Mouse (Mus musculus) layer of hippocampus, postnatal 10 days (tissue): ENCODE data around the gene Rhoq. TPM values are rescaled to one million over a fixed set of nuclear protein-coding genes. Genes with fewer than 3 reads are reported as not detected.

ENCODE experiments used
- DNase-seq, 2 experiments: peaks; one replicate each; pipeline ENCODE4 v3.0.0; 2021; ENCODE audit warnings: low spot score in 2 of 2
- total RNA-seq, 2 experiments: library from RNA; stranded (reverse); gene quantifications; 2 replicates each; pipeline ENCODE4 v1.2.3; 2021

Rhoq gene
- total RNA-seq, 2 experiments from 2014 or later, result 38.6 to 39.4 TPM

GRCm38 (mm10) chr17:86988601-86989184 is 25.8 kb downstream of the Rhoq start:
- no peak for DNase-seq

GRCm38 (mm10) chr17:86991306-86991705 is 28.4 kb downstream of the Rhoq start:
- DNase-seq, result no peak

GRCm38 (mm10) chr17:86997323-86997722 is 34.4 kb downstream of the Rhoq start:
- no peak for DNase-seq

GRCm38 (mm10) chr17:87008950-87009349 is 46.1 kb downstream of the Rhoq start:
- DNase-seq, result no peak

- peak; percentile 60 to 70 for DNase-seq
Observed at GRCm38 (mm10) chr17:87011301-87012019, 48.6 kb downstream of the Rhoq start.

- DNase-seq, result no peak
Observed at GRCm38 (mm10) chr17:87019692-87020091, 56.8 kb downstream of the Rhoq start.

- DNase-seq, result no peak
Observed at GRCm38 (mm10) chr17:87024491-87025242, 61.8 kb downstream of the Rhoq start.

- peak; percentile 98 to 99 for DNase-seq
Observed at GRCm38 (mm10) chr17:87025269-87025949, 62.5 kb downstream of the Rhoq start, which contains the start of the genes Pigf and Cript. Gene Pigf (minus strand): TSS chr17:87025406. Gene Cript (plus strand): TSS chr17:87025550.

- DNase-seq, result peak in 1 of 2 experiments; percentile 36
Observed at GRCm38 (mm10) chr17:87036141-87037073, 73.5 kb downstream of the Rhoq start.

- no peak for DNase-seq
Observed at GRCm38 (mm10) chr17:87038496-87038895, 75.6 kb downstream of the Rhoq start.

- DNase-seq, result peak; percentile 36 to 50
Observed at GRCm38 (mm10) chr17:87041739-87042138, 78.9 kb downstream of the Rhoq start.

GRCm38 (mm10) chr17:87044364-87044763 is 81.5 kb downstream of the Rhoq start:
- peak; percentile 95 for DNase-seq

- no peak for DNase-seq
Observed at GRCm38 (mm10) chr17:87044796-87045195, 81.9 kb downstream of the Rhoq start.

Other genes starting within 250 kb of the Rhoq start
- 10 to 100 TPM; 86.1 to 91.6 TPM for gene Epas1, start 209.4 kb upstream of the Rhoq start, total RNA-seq
- not detected for gene Tmem247, start 45.7 kb upstream of the Rhoq start, total RNA-seq
- gene Atp6v1e2, start 15.2 kb upstream of the Rhoq start, total RNA-seq, result under 1 TPM in 1 of 2 experiments, not detected in 1; 0.37 TPM
- 10 to 100 TPM; 15.7 to 20.1 TPM for gene Pigf, start 62.3 kb downstream of the Rhoq start, total RNA-seq
- gene Cript, start 62.5 kb downstream of the Rhoq start, total RNA-seq, result 10 to 100 TPM; 53.9 to 59.0 TPM
- 10 to 100 TPM; 55.9 to 64.7 TPM for gene Socs5, start 144.6 kb downstream of the Rhoq start, total RNA-seq